ENCODE assay signal across 15 mouse cellular contexts in the genomic region with DNA sequence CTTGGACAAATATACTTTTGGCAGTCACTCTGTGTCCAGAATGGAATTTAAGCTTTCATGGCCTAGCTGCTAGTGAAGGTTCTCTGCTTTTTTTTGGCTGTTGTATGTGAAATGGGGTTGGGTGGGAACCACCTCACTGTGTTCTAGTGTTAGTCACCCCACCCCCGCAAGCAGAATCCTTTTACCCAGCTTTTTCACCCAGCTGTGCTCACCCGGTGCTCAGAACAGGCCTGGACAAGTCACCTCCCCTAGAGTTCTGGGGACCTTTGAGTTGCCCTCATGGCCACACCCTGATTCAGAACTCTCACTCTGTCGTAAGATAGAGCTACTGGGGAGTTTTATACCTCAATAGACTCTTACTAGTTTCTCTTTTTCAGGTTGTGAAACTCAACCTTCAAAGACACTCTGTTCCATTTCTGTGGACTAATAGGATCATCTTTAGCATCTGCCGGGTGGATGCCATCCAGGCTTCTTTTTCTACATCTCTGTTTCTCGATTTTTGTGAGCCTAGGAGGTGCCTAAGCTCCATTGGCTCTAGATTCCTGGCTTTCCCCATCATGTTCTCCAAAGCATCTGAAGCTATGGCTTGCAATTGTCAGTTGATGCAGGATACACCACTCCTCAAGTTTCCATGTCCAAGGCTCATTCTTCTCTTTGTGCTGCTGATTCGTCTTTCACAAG. TPM values are rescaled to one million over a fixed set of nuclear protein-coding genes. Genes with fewer than 3 reads are reported as not detected.
DNase-seq lines count a peak whose midpoint lies in the region; ATAC-seq and TF ChIP-seq lines count a peak whose summit lies in the region.
"Had no signal": no experiment of that assay in that cellular context is flagged by ENCODE, and none has a peak within 500 bp of the region (broad histone marks: within the 10 kb centered on the region; RNA-seq: fewer than 3 reads in every experiment).

No protein-coding gene starts in this region.

- H3K4me2 ChIP-seq in intestine, embryonic 15.5 days (replicated peaks), result no peak overlapping the region
- H3K4me2 ChIP-seq: limb, embryonic 13.5 days; neural tube, embryonic 15.5 days had no signal

- peak; percentile 12 for DNase-seq in heart, adult 8-10 months (ENCODE audit: low spot score)
- no peak for DNase-seq in heart, postnatal 25 days (ENCODE audit: low spot score)
- DNase-seq in 3T3-L1 (ENCODE audit: low read depth, low spot score), result peak; percentile 44
- DNase-seq in G1E (ENCODE audit: low spot score), result peak; percentile 47
- no peak for DNase-seq in layer of hippocampus, postnatal 36 days
- DNase-seq in ovary, adult 18-20 months (ENCODE audit: low spot score), result no peak
- DNase-seq in spleen, postnatal 4 days (ENCODE audit: low spot score in 2 of 2), result no peak
- DNase-seq: cerebellum, adult 11-12 months; kidney, adult 18-20 months; thymus, postnatal 4 days had no signal

- H3K4me1 ChIP-seq in G1E (ENCODE audit: insufficient read depth, low read depth, low read length), result peaks cover 76% of the 10 kb centered on the region
- no peaks in the 10 kb centered on the region for H3K4me1 ChIP-seq in intestine, embryonic 15.5 days (replicated peaks)
- H3K4me1 ChIP-seq: limb, embryonic 13.5 days; midbrain, embryonic 10.5 days; neural tube, embryonic 15.5 days had no signal

- no peak overlapping the region for H3K9ac ChIP-seq in intestine, embryonic 15.5 days
- H3K9ac ChIP-seq: limb, embryonic 13.5 days; neural tube, embryonic 15.5 days had no signal

- H3K27ac ChIP-seq in intestine, embryonic 15.5 days, result no peak overlapping the region
- H3K27ac ChIP-seq: limb, embryonic 13.5 days; midbrain, embryonic 10.5 days; neural tube, embryonic 15.5 days had no signal

- intact Hi-C loops in heart, postnatal 25 days (cut with DNase I), result no loop called here

- no peaks in the 10 kb centered on the region for H3K9me3 ChIP-seq in G1E (replicated peaks)
- no peaks in the 10 kb centered on the region for H3K9me3 ChIP-seq in intestine, embryonic 15.5 days
- H3K9me3 ChIP-seq: limb, embryonic 13.5 days; midbrain, embryonic 10.5 days; neural tube, embryonic 15.5 days had no signal

- no peaks in the 10 kb centered on the region for H3K36me3 ChIP-seq in G1E (replicated peaks)
- H3K36me3 ChIP-seq in intestine, embryonic 15.5 days, result no peaks in the 10 kb centered on the region
- H3K36me3 ChIP-seq: limb, embryonic 13.5 days; midbrain, embryonic 10.5 days; neural tube, embryonic 15.5 days had no signal

- WGBS in intestine, embryonic 15.5 days, result 66% methylated on average over 6 of the region's 6 CpGs

- no peak for TF ChIP-seq CTCF in G1E (IDR thresholded peaks at IDR 0.05; ENCODE audit: low read depth, low read length)

- peak overlapping the region; percentile 49; the same call in 1 of the 2 replicates for H3K4me3 ChIP-seq in G1E (ENCODE audit: low read depth, low read length)
- H3K4me3 ChIP-seq in intestine, embryonic 15.5 days (replicated peaks), result no peak overlapping the region
- H3K4me3 ChIP-seq: limb, embryonic 13.5 days; midbrain, embryonic 10.5 days; neural tube, embryonic 15.5 days had no signal

- 0 out of 2 replicates have a peak, but pooled peaks cover 2% of the 10 kb centered on the region for H3K27me3 ChIP-seq in G1E (ENCODE audit: insufficient read depth, low read length)
- H3K27me3 ChIP-seq in intestine, embryonic 15.5 days (replicated peaks), result no peaks in the 10 kb centered on the region
- H3K27me3 ChIP-seq: limb, embryonic 13.5 days; neural tube, embryonic 15.5 days had no signal

- peak; percentile 61; the same call in 1 of the 2 replicates for ATAC-seq in G1E (ENCODE audit: extremely low read depth, insufficient number of reproducible peaks, low FRiP score, poor library complexity, severe bottlenecking)
- ATAC-seq in intestine, embryonic 15.5 days, result peak; percentile 70; the same call in 1 of the 2 replicates

RNA-seq across cellular contexts. Expression of gene Cd80, which starts 3.4 kb away (rescaled TPM):
- 1 to 10 TPM in 1 of 4 experiments, under 1 TPM in 3; 0.54 to 1.3 (median 0.77) TPM for total RNA-seq in heart, adult 8-10 months (2022)
- under 1 TPM; 0.16 to 0.53 TPM for total RNA-seq in heart, postnatal 25 days (2021)
- total RNA-seq in G1E (2014; fragmentation: Nextera tagmentation) (62.1 and 77.0 TPM in 2 replicates), G1E (2017) (4.9 and 5.3 TPM in 2 replicates)
- 2.2 and 3.0 TPM in 2 replicates for polyA plus RNA-seq in G1E (2012)
- 0.18 and 0.21 TPM in 2 replicates for polyA plus RNA-seq in intestine, embryonic 15.5 days (2015; fragmentation: Nextera tagmentation; extraction: Ambion mirVana)
- under 1 TPM; 0.35 to 0.71 TPM for total RNA-seq in layer of hippocampus, postnatal 36 days (2021)

RNA-seq across cellular contexts. Expression of gene Adprh, which starts 6.2 kb away (rescaled TPM):
- 10 to 100 TPM; 23.8 to 24.8 (median 24.0) TPM for total RNA-seq in heart, adult 8-10 months (2022)
- total RNA-seq in heart, postnatal 25 days (2021), result 10 to 100 TPM; 25.8 to 28.0 TPM
- total RNA-seq in G1E (2014; fragmentation: Nextera tagmentation), result 56.4 and 60.6 TPM in 2 replicates
- total RNA-seq in G1E (2017), result 26.4 and 28.4 TPM in 2 replicates
- polyA plus RNA-seq in G1E (2012), result 355 and 468 TPM in 2 replicates
- polyA plus RNA-seq in intestine, embryonic 15.5 days (2015; fragmentation: Nextera tagmentation; extraction: Ambion mirVana), result 83.4 and 84.7 TPM in 2 replicates
- 10 to 100 TPM; 53.0 to 57.7 TPM for total RNA-seq in layer of hippocampus, postnatal 36 days (2021)

RNA-seq across cellular contexts. Expression of gene Pla1a, which starts 25.8 kb away (rescaled TPM):
- total RNA-seq in heart, adult 8-10 months (2022), result 10 to 100 TPM in 3 of 4 experiments, 1 to 10 TPM in 1; 5.9 to 12.0 (median 10.6) TPM
- total RNA-seq in heart, postnatal 25 days (2021), result 1 to 10 TPM; 6.5 to 8.4 TPM
- total RNA-seq in G1E (2014; fragmentation: Nextera tagmentation) (1.7 TPM in 1 of 2 replicates, not detected in the other), G1E (2017) (0.16 TPM in 1 of 2 replicates, not detected in the other)
- not detected in 2 replicates for polyA plus RNA-seq in G1E (2012)
- 1.3 and 1.7 TPM in 2 replicates for polyA plus RNA-seq in intestine, embryonic 15.5 days (2015; fragmentation: Nextera tagmentation; extraction: Ambion mirVana)
- under 1 TPM; 0.63 to 0.92 TPM for total RNA-seq in layer of hippocampus, postnatal 36 days (2021)
- polyA plus RNA-seq: embryonic facial prominence, embryonic 11.5 days had no signal

Comparison
In these comparisons a context has a peak if more than half of its experiments do, and no peak if none do; other contexts are left out.
1. DNase-seq: peak in heart, adult 8-10 months (single experiment), 3T3-L1 (single experiment) and G1E (single experiment); none in heart, postnatal 25 days (single experiment), layer of hippocampus, postnatal 36 days (0 of 2), ovary, adult 18-20 months (single experiment) and spleen, postnatal 4 days (0 of 2).